Mouse (Mus musculus) E14TG2a.4 (cell line): Measurements from ENCODE around the gene Fbrs.

ENCODE experiments used
- CTCF ChIP-seq: conservative IDR thresholded peaks from 2 replicates; pipeline ENCODE4 v1.5.1; 2014; ENCODE audit warnings: low read length
- NANOG ChIP-seq: IDR thresholded peaks from 2 replicates; pipeline ENCODE4 v1.6.1; 2014; ENCODE audit warnings: borderline replicate concordance, low read length, mixed read lengths
- POU5F1 ChIP-seq: IDR thresholded peaks from 2 replicates; pipeline ENCODE4 v1.6.1; 2014; ENCODE audit warnings: low read length, borderline replicate concordance

DNA sequence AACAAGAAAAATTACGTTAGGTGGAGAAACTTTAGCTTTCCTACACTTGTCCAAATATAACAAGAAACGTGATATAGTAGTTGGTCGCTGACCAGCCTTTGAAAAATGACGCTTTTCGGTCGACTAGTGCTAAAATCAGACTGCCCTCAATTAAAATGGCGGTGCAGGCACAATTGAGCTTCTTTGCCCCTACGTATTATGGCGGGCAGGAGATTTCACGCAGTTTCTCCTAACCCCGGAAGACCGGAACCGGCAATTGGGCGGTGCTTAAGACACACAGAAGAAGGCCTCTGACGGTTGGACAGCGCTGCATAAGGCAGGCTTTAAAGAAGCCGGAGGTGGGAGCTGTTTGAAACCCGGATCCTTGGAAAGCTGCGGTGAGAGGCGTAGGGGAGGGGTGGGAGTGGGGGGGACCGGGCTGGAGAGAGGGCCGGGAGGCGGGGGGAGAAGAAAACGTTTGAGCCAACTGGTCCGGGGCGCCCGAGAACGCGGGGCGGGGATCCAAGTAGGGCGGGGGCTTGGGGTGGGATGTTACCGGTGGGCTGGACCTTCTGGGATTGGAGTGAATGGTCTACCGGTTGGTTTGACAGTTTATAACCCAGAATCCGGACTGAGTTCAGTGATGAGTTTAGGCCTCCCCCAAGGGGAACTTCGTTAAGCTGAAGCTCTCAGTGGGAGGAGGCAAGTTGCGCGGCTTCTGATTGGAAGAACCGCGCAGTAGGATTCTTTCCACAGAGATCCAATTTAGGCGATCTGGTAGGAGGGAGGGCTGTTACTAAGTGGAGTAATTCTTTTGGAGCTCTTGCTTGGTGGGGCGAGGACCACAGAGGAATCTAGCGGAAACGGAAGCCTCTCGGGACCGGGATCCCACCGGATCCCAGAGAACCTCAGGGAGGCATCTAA, 8.0 kb upstream of the Fbrs start:
- TF ChIP-seq CTCF (no peak), NANOG (no peak), POU5F1 (no peak)
